Mouse (Mus musculus): ENCODE results near the gene Otoa.

- TF ChIP-seq CTCF (IDR thresholded peaks at IDR 0.05; ENCODE audit: control insufficient read depth, insufficient read depth, low read length) (no peak), POLR2A (IDR thresholded peaks at IDR 0.05; ENCODE audit: borderline replicate concordance, control insufficient read depth, low read depth, low read length) (no peak)
Measured at GRCm38 (mm10) chr7:121081350-121081749, at the start of gene Otoa.
